Mouse (Mus musculus): ENCODE data around the gene Uhrf1. TPM values are rescaled to one million over a fixed set of nuclear protein-coding genes. Genes with fewer than 3 reads are reported as not detected.

Uhrf1 gene
- polyA plus RNA-seq, 1 experiment from 2014 or later: 13.6 TPM

DNA sequence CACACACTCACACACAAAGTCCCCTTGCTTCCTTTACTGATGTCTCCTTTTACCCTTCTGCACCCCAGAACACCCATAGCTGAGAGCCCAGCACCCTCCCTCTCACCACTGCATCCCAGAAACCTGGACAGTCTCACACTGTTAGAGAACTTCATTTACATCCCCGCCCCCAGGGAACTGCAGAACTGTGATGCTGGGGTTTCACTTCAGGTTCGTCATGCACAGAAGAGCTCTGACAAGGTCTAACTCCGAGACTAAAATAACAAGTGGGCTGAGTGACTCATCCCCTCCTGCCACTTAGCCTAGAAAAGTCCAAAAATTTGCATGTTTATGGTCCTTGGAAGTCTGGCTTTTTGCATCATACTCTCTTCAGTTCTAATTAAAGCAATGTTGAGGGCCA is 36.9 kb upstream of the Uhrf1 start:
- WGBS (ENCODE audit: missing documents): 5% methylated on average over 3 of the region's 3 CpGs
- peak overlapping the region; percentile 95 for H3K27ac ChIP-seq
- no peak overlapping the region for H3K4me3 ChIP-seq (ENCODE audit: inconsistent target)

DNA sequence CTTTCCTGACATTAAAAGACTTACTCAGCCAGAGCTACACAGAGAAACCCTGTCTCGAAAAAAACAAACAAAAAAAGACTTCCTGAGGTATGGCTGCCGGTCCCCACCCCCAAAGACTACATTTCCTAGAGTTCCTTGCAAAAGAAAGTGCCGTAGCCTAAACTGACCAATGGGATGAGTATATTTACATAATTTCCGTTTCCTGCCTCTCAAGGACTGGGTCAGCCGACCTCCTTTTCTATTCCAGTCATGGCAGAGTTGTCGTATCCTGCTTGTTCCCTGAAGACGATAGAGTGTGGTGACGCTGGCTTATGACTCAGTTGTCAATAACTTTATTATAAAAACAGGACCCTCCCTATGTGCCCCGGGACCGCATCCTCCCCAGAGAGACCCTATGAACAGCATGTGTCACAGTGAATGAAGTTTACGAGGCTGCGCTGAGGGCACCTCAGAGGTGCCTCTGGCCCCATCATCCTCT is 33.9 kb upstream of the Uhrf1 start:
- WGBS (ENCODE audit: missing documents): 14% methylated on average over 12 of the region's 12 CpGs
- peak overlapping the region; percentile 82 for H3K27ac ChIP-seq

More for the DNA sequence above, 36.9 kb upstream of the Uhrf1 start:
- peaks cover 21% of the 10 kb centered on the region; the same call in 1 of the 2 replicates for H3K79me2 ChIP-seq (ENCODE audit: inconsistent target)
- peaks cover 15% of the 10 kb centered on the region; the same call in 1 of the 2 replicates for H3K36me3 ChIP-seq (ENCODE audit: inconsistent target)

DNA sequence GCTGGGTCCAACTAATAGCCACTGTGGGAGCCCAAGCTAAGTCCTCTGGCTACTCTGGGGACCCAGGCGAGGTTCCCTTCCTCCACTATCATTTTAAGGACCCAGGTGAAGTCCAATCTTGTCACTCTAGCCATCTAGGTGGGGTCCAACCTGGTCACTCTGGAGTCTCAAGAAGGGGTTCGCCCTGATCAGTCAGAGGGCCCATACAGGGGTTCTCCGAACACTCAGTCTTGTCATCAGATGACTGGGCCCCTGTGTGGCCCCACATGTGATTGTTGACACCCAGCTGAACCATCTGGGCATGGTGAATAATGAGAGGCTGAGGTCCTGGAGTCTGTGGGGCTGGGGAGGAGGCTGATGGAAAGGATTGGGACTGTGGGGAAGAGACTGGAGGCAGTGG is 33.4 kb upstream of the Uhrf1 start:
- peaks cover 27% of the 10 kb centered on the region for H3K36me3 ChIP-seq (ENCODE audit: inconsistent target)
- peaks cover 50% of the 10 kb centered on the region for H3K79me2 ChIP-seq (ENCODE audit: inconsistent target)
- peak overlapping the region; percentile 82 for H3K27ac ChIP-seq
- no peak overlapping the region for H3K4me3 ChIP-seq (ENCODE audit: inconsistent target)
- WGBS (ENCODE audit: missing documents): 87% methylated on average over 3 of the region's 3 CpGs

More for the DNA sequence above, 33.9 kb upstream of the Uhrf1 start:
- Histone ChIP-seq H3K4me3 (ENCODE audit: inconsistent target) (peak overlapping the region; percentile 32), H3K79me2 (ENCODE audit: inconsistent target) (peaks cover 45% of the 10 kb centered on the region), H3K36me3 (ENCODE audit: inconsistent target) (peaks cover 27% of the 10 kb centered on the region)

DNA sequence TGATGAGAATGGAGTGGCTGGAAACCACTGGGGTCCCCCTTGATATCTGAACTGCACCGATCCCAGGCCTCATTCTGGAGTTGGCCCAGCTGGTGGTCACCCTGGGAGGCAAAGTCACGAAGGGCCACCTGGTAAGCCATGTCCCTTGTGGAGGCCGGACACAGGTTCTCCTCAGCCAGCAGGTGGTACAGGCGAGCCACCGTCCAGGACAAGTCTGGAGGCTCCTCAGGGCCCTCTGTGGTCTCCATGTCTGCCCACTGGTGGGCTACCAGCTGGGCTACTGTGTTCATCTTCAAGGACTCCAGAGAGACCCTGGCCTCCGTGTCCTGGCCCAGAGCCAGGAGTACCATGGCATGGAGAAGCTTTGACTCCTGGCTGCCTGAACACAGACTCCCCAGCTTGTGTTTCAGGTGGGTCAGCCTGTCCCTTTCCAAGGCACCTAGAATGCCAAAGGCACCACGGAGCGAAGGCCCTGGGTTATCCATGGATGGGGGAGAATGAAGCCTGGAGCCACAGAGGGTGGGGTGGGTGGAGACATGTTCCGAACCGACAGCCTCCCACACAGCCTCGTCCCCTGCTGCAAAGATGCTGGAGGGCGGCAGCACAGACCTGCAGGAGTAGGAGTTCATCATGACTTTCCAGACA is 31.4 kb upstream of the Uhrf1 start:
- 95% methylated on average over 11 of the region's 12 CpGs for WGBS (ENCODE audit: missing documents)

DNA sequence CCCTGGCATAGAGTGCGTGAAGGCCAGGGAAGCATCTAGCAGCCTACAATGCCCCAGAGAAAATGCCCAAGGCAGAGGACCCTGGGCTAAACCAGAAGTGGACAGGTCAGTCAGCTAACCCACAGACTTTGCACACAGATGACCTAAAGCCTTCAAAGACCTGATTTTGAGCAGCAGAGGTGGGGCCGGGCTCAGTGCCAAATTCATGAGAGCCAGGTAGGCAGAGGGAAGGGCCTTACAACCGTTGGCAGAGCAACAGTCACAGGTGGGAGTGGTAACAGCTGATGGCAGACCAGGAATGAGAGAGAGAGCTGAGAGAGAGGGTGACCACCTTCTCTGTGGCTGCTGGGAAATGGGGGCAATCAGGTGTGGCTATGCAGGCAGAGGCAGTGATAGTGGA is 30.5 kb upstream of the Uhrf1 start:
- peaks cover 27% of the 10 kb centered on the region for H3K36me3 ChIP-seq (ENCODE audit: inconsistent target)
- H3K79me2 ChIP-seq (ENCODE audit: inconsistent target): peaks cover 69% of the 10 kb centered on the region
- H3K4me3 ChIP-seq (ENCODE audit: inconsistent target): no peak overlapping the region
- WGBS (ENCODE audit: missing documents): 71% methylated on average over 2 of the region's 3 CpGs
- H3K27ac ChIP-seq: peak overlapping the region; percentile 28

More for the DNA sequence above, 31.4 kb upstream of the Uhrf1 start:
- Histone ChIP-seq H3K36me3 (ENCODE audit: inconsistent target) (peaks cover 27% of the 10 kb centered on the region), H3K4me3 (ENCODE audit: inconsistent target) (no peak overlapping the region), H3K27ac (no peak overlapping the region), H3K79me2 (ENCODE audit: inconsistent target) (peaks cover 69% of the 10 kb centered on the region)

DNA sequence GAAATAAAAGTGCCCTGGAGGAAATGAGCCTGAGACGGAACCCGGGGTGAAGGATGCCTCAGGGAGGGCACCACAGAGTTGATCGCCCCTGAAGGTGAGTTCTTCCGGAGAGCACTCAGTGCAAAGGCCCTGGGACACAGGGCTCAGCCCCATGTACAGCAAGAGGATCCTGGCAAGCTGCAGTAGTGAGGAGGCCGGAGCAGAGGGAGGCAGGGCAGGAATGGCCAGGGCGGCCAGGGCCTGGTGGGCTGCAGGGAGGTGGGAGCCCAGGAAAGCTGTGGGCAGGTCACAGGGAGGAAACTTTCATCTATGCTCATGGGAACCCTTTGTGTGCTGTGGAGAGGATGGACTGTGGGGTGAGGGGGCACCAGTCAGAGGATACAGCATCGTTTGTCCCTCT is 29.6 kb upstream of the Uhrf1 start:
- Histone ChIP-seq H3K4me3 (ENCODE audit: inconsistent target) (no peak overlapping the region), H3K27ac (peak overlapping the region; percentile 28), H3K36me3 (ENCODE audit: inconsistent target) (peaks cover 31% of the 10 kb centered on the region), H3K79me2 (ENCODE audit: inconsistent target) (peaks cover 69% of the 10 kb centered on the region)
- WGBS (ENCODE audit: missing documents): 84% methylated on average over 7 of the region's 7 CpGs

DNA sequence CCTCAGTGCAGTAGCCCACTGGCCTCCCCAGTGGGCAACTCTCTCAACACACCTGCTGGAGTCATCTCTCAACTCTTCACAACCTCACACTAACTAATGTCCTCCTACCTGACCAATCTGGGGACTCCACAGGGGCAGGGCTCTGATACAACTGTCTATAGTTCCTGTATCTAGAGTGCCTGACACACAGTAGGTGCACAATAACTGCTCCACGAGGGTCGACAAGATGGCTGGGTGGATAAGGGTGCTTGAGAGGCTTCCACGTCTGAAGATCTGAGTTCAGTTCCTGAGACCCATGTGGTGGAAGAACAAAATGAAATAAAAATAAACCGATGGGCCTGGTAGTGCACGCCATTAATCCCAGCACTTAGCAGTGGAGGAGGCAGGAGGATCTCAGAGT is 29.1 kb upstream of the Uhrf1 start:
- no peak overlapping the region for H3K4me3 ChIP-seq (ENCODE audit: inconsistent target)
- 91% methylated on average over 5 of the region's 5 CpGs for WGBS (ENCODE audit: missing documents)
- peaks cover 34% of the 10 kb centered on the region for H3K36me3 ChIP-seq (ENCODE audit: inconsistent target)
- peaks cover 69% of the 10 kb centered on the region for H3K79me2 ChIP-seq (ENCODE audit: inconsistent target)
- H3K27ac ChIP-seq: peak overlapping the region; percentile 28; the same call in 1 of the 2 replicates

DNA sequence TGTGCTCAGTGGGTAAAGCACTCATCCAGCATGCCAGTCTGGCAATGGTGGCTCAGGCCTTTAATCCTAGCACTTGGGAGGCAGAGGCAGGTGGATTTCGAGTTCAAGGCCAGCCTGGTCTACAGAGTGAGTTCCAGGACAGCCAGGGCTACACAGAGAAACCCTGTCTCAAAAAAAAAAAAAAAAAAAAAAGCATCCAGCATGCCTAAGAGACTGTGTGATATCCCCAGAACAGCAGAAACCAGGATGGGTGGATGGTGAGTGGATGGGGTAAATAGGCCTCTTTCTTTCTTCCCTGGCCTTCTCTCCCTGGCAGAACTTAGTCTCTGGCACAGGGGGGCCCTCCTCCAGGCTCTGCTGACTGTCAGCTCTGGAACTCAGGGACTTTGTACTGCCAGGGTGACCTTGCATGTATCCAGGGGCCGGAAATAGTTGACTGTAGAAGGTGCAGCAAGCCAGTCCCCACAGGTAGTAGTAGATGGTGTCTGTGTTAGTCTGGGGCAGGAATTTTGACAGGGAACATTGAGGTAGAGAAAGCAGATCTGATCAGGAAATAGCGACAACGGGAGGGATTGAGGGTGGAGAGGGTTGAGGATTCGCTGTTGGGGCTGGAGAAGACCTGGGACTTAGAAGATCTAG is 27.2 kb upstream of the Uhrf1 start:
- H3K79me2 ChIP-seq (ENCODE audit: inconsistent target): peaks cover 57% of the 10 kb centered on the region
- 3% methylated on average over 4 of the region's 5 CpGs for WGBS (ENCODE audit: missing documents)
- peaks cover 36% of the 10 kb centered on the region for H3K36me3 ChIP-seq (ENCODE audit: inconsistent target)
- peak overlapping the region; percentile 85 for H3K27ac ChIP-seq
- peak overlapping the region; percentile 85 for H3K4me3 ChIP-seq (ENCODE audit: inconsistent target)

DNA sequence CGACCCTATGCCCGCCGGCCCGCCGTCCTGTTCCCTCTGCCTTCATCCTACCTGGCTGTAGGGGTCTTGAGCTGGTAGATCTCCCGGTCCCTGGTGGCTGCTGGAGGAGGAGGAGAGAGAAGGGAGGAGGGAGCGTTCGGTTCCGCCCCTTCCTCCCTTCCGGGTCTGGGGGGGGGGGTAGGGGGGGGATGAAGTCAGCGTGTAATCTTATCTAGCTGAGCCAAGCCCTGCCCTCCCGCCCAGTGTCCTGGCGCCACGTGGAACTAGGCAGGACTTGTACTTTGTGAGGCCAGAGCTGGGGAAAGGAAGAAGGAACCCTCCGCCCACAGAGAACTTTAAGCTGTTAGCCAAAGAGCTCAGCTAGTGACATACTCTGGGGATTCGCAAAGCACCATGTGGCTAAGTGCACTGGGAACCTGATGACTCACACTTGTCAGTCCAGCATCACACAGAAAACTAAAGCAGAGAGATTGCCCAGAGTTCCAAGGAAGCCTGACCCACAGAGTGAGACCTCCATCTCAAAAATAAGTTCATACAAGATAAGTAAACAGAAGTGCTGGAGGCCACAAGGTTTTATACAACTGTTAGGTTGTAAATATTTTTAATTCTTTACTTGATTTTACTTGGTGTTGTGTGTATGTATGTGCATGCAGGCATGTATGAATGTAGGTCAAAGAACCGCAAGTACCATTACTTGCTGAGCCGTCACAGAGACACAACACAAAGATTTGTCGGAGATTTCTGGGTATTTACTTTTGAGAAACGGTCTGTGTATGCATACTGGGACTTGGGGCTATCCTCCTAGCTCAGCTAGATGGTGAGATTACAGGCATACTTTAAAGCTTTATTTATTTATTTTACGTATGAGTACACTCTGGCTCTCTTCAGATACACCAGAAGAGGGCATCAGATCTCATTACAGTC is 26.2 kb upstream of the Uhrf1 start, which contains the start of gene Ticam1:
TSS of gene Ticam1 (minus strand) at position 144 of the 924 bp plus-strand sequence.
- H3K36me3 ChIP-seq (ENCODE audit: inconsistent target): peaks cover 36% of the 10 kb centered on the region
- peaks cover 47% of the 10 kb centered on the region for H3K79me2 ChIP-seq (ENCODE audit: inconsistent target)
- H3K27ac ChIP-seq: peak within 1 kb of the TSS; percentile 85
- peak within 1 kb of the TSS; percentile 85 for H3K4me3 ChIP-seq (ENCODE audit: inconsistent target)
- 7% methylated on average over 10 of the region's 21 CpGs for WGBS (ENCODE audit: missing documents)

DNA sequence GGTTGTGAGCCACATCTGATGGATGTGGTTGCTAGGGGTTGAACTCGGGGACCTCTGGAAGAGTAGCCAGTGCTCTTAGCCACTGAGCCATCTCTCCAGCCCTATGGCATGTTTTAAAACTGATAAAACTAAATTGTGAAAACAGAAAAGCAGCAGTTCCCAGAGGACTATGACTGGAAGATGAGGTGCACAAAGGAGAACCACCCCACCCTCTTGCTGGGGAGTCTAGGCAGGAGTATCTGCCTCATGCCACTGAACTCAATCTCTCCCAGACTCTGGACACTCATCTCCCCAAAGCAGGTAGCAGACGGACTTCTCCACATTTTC is 25.6 kb upstream of the Uhrf1 start:
- Histone ChIP-seq H3K4me3 (ENCODE audit: inconsistent target) (no peak overlapping the region), H3K79me2 (ENCODE audit: inconsistent target) (peaks cover 41% of the 10 kb centered on the region), H3K27ac (peak overlapping the region; percentile 85), H3K36me3 (ENCODE audit: inconsistent target) (peaks cover 35% of the 10 kb centered on the region)
- 61% methylated on average over 2 of the region's 2 CpGs for WGBS (ENCODE audit: missing documents)

DNA sequence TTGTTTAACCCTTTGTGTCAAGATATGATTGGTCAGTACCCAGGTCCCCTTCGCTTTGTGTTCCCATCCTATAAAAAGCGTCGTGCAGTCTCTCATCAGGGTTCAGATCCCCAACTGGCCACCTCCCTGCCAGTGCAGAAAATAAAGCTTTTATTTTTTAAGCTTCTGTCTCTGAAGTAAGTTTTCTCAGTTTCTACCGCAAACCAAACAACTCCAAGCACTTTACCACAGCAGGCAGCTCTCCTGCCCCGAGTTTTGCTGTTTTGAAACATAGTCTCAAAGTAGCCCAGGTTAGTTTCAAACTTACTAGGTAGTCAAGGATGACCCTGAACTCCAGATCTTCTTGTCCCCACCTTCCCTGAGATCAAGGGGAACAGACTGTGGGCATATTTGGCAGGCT is 24.8 kb upstream of the Uhrf1 start:
- Histone ChIP-seq H3K79me2 (ENCODE audit: inconsistent target) (peaks cover 33% of the 10 kb centered on the region), H3K36me3 (ENCODE audit: inconsistent target) (peaks cover 42% of the 10 kb centered on the region), H3K4me3 (ENCODE audit: inconsistent target) (no peak overlapping the region), H3K27ac (0 out of 2 replicates have a peak overlapping the region, but pooled peaks have one; percentile 85)
- 99% methylated on average over 5 of the region's 5 CpGs for WGBS (ENCODE audit: missing documents)

DNA sequence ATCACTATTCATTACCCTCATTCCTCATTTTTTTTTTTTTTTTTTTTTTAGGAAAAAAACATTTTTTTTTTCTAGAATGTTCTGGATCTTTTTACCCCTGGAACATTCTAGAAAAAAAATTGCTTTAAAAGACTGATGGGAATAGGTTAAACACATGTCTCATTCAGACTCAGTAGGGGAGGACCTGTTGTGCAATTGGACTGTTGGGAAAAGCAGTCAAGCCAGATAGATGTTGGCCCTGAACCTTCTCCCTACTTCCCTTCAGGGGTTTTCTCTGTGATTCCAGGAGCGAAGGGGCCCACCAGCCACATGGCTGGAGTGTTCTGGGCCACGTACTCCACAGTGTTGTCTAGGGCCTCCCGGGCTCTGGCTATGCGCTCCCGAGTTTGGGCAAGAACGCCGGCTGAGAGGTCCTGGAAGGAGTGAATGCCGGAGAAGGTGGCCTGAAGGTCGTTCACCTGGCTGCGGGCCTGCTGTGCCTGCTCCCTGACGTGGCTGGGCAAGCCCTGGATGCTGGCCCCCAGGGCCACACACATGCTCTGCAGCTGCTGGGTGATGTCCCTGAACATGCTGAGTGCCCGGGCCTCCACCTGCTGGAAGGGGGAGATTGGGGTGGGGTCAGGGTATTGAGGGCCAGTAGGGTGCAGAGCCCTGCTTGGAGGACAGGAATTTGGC is 23.5 kb upstream of the Uhrf1 start:
- WGBS (ENCODE audit: missing documents): 95% methylated on average over 12 of the region's 12 CpGs
- Histone ChIP-seq H3K4me3 (ENCODE audit: inconsistent target) (no peak overlapping the region), H3K79me2 (ENCODE audit: inconsistent target) (peaks cover 20% of the 10 kb centered on the region), H3K27ac (no peak overlapping the region), H3K36me3 (ENCODE audit: inconsistent target) (peaks cover 51% of the 10 kb centered on the region)

DNA sequence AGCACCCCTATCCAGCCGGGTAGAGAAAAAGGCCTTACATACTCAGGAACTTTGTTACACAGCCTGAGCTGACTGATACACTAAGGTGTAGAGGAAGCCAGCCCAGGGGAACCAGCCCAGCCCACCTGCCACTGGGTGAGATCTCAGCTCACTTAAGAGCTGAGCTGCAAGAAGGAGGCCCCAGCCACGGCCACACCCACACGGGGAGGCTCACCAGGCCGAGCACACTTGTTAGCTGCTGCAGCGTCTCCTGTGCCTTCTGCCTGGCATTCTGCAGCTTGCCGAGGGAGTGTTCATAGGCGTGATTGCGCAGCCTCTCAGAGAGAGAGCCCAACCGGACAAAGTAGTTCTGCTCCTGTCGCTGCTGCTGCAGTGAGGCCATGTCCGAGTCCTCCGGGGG is 21.9 kb upstream of the Uhrf1 start:
- Histone ChIP-seq H3K27ac (no peak overlapping the region), H3K4me3 (ENCODE audit: inconsistent target) (no peak overlapping the region), H3K36me3 (ENCODE audit: inconsistent target) (peaks cover 67% of the 10 kb centered on the region)

DNA sequence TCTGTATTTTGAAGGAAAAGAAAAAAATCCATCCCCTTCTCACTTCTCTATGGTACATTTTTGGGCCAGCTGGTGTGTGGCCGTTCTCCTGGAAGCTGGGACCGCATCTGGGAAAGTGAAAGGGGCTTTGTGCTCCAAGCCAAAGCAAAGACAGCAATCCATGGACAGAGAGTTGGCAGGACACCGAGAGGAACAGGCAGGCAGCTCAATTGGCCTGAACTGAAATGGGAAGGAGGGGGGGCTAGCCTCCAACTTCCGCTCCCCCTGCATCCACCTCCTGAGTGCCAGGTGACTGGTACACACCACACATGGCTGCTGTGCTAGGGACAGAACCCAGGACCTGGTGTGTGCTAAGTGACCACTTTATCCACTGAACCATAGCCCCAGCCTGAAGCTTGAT is 20.3 kb upstream of the Uhrf1 start:
- 93% methylated on average over 4 of the region's 4 CpGs for WGBS (ENCODE audit: missing documents)
- Histone ChIP-seq H3K36me3 (ENCODE audit: inconsistent target) (peaks cover 78% of the 10 kb centered on the region), H3K79me2 (ENCODE audit: inconsistent target) (peaks cover 14% of the 10 kb centered on the region), H3K27ac (no peak overlapping the region), H3K4me3 (ENCODE audit: inconsistent target) (no peak overlapping the region)

More for the DNA sequence above, 21.9 kb upstream of the Uhrf1 start:
- peaks cover 4% of the 10 kb centered on the region for H3K79me2 ChIP-seq (ENCODE audit: inconsistent target)
- WGBS (ENCODE audit: missing documents): 69% methylated on average over 11 of the region's 12 CpGs

Measured in macrophage (primary cell).